Comparison of ENCODE assay signal across 18 mouse cellular contexts in the genomic region with DNA sequence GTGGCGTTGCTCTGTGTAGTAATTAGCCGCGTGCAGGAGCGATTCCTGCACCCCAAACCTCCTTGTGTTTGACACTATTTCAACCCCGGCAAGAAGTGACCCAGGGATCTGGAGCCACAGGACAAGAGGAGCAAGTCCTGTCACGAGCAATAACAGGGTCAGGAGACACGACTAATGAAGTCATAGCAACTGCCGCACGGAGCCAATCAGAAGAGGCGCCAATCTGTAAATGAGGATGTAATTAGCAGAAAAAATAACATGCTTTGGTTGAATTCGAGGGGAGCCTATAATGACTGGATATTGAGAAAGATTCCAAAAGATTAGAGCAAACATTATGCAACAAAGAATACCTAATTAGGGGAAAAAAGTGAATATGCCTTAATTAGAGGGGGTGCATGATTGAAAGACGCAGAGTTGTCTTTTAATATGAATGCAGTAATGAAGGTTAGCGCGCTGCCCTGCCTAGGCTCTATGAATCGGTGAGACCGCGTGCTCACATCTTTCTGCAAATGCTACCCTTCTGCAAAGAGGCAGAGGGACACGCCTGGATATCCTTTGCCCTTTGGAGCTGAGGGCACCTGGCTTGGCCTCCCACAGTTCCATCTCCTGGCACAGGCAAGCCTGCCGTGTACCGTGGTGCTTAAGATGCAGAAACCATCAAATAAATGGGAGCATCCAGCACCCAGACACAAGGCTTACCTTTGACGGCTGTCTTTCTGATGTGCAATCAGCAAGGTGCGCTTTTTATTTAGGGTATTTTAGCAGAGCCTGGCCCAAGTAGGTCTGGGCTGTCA.
DNase-seq lines count a peak whose midpoint lies in the region; ATAC-seq and TF ChIP-seq lines count a peak whose summit lies in the region.
"Had no signal": no experiment of that assay in that cellular context is flagged by ENCODE, and none has a peak within 500 bp of the region (broad histone marks: within the 10 kb centered on the region; RNA-seq: fewer than 3 reads in every experiment).

No protein-coding gene starts in this region.

- H3K9ac ChIP-seq in kidney, embryonic 15.5 days, result no peak overlapping the region
- H3K9ac ChIP-seq in hindbrain, postnatal 0 days (replicated peaks; ENCODE audit: low read length), result no peak overlapping the region
- H3K9ac ChIP-seq: embryonic facial prominence, embryonic 12.5 days; heart, embryonic 15.5 days; liver, embryonic 15.5 days had no signal

- H3K4me3 ChIP-seq in kidney, embryonic 15.5 days (replicated peaks), result no peak overlapping the region
- H3K4me3 ChIP-seq in hindbrain, postnatal 0 days (ENCODE audit: low read length), result no peak overlapping the region
- H3K4me3 ChIP-seq: embryonic facial prominence, embryonic 12.5 days; heart, embryonic 15.5 days; liver, embryonic 15.5 days had no signal

- no peak overlapping the region for H3K27ac ChIP-seq in kidney, embryonic 15.5 days
- H3K27ac ChIP-seq in hindbrain, postnatal 0 days, result no peak overlapping the region
- H3K27ac ChIP-seq: embryonic facial prominence, embryonic 12.5 days; heart, embryonic 15.5 days; liver, embryonic 15.5 days had no signal

- H3K27me3 ChIP-seq in kidney, embryonic 15.5 days, result peaks cover 3% of the 10 kb centered on the region; the same call in 1 of the 2 replicates
- no peaks in the 10 kb centered on the region for H3K27me3 ChIP-seq in hindbrain, postnatal 0 days (ENCODE audit: insufficient read depth, low read length)
- H3K27me3 ChIP-seq: embryonic facial prominence, embryonic 12.5 days; heart, embryonic 15.5 days; liver, embryonic 15.5 days had no signal

- H3K9me3 ChIP-seq in kidney, embryonic 15.5 days (replicated peaks), result no peaks in the 10 kb centered on the region
- H3K9me3 ChIP-seq in hindbrain, postnatal 0 days (ENCODE audit: low read length), result no peaks in the 10 kb centered on the region
- H3K9me3 ChIP-seq: embryonic facial prominence, embryonic 12.5 days; heart, embryonic 15.5 days; liver, embryonic 15.5 days had no signal

- no peak for ATAC-seq in kidney, embryonic 15.5 days (replicated peaks; ENCODE audit: low FRiP score)
- no peak for ATAC-seq in hindbrain, postnatal 0 days
- ATAC-seq: inflammation-experienced regulatory T-cells, adult 6 months had no signal

- no peak for TF ChIP-seq CTCF in hindbrain, postnatal 0 days (IDR thresholded peaks at IDR 0.05; ENCODE audit: low read depth)

- 83% methylated on average over 22 of the region's 22 CpGs for whole genome bisulfite sequencing in kidney, embryonic 15.5 days
- WGBS in hindbrain, postnatal 0 days, result 59% methylated on average over 22 of the region's 22 CpGs

- H3K4me2 ChIP-seq in kidney, embryonic 15.5 days, result no peak overlapping the region
- peak overlapping the region; percentile 25; the same call in 1 of the 2 replicates for H3K4me2 ChIP-seq in hindbrain, postnatal 0 days (ENCODE audit: low read depth, low read length)
- H3K4me2 ChIP-seq: embryonic facial prominence, embryonic 12.5 days; heart, embryonic 15.5 days; liver, embryonic 15.5 days had no signal

- no peaks in the 10 kb centered on the region for H3K4me1 ChIP-seq in kidney, embryonic 15.5 days
- H3K4me1 ChIP-seq in hindbrain, postnatal 0 days (ENCODE audit: insufficient read depth, low read length), result no peaks in the 10 kb centered on the region
- H3K4me1 ChIP-seq: embryonic facial prominence, embryonic 12.5 days; heart, embryonic 15.5 days; liver, embryonic 15.5 days had no signal

- DNase-seq in kidney, adult 9 months, result peak; percentile 9
- DNase-seq in right cerebral cortex, postnatal 4 days, result peak; percentile 18
- DNase-seq in right cerebral cortex, postnatal 36 days (ENCODE audit: low spot score in 2 of 2), result no peak
- DNase-seq in hindbrain, postnatal 0 days (ENCODE audit: low spot score), result peak; percentile 25
- DNase-seq in natural killer cell, adult 2 months (ENCODE audit: low spot score in 2 of 2), result no peak
- DNase-seq in urinary bladder, postnatal 10 days (ENCODE audit: low spot score), result no peak
- DNase-seq in adrenal gland, adult 18-20 months (ENCODE audit: low spot score in 2 of 2), result no peak
- DNase-seq: adrenal gland, postnatal 36 days; B cell, adult 2 months; cerebellum, adult 8-10 months; kidney, postnatal 14 days; lung, postnatal 36 days; thymus, adult 18-20 months had no signal

- H3K36me3 ChIP-seq in kidney, embryonic 15.5 days, result no peaks in the 10 kb centered on the region
- H3K36me3 ChIP-seq in hindbrain, postnatal 0 days (ENCODE audit: insufficient read depth, low read length), result no peaks in the 10 kb centered on the region
- H3K36me3 ChIP-seq: embryonic facial prominence, embryonic 12.5 days; heart, embryonic 15.5 days; liver, embryonic 15.5 days had no signal

Comparison
In these comparisons a context has a peak if more than half of its experiments do, and no peak if none do; other contexts are left out.
1. DNase-seq: peak in kidney, adult 9 months (single experiment), right cerebral cortex, postnatal 4 days (single experiment) and hindbrain, postnatal 0 days (single experiment); none in right cerebral cortex, postnatal 36 days (0 of 2), natural killer cell, adult 2 months (0 of 2), urinary bladder, postnatal 10 days (single experiment) and adrenal gland, adult 18-20 months (0 of 2).